Mouse (Mus musculus): ENCODE results near the gene Rgs10.

DNA sequence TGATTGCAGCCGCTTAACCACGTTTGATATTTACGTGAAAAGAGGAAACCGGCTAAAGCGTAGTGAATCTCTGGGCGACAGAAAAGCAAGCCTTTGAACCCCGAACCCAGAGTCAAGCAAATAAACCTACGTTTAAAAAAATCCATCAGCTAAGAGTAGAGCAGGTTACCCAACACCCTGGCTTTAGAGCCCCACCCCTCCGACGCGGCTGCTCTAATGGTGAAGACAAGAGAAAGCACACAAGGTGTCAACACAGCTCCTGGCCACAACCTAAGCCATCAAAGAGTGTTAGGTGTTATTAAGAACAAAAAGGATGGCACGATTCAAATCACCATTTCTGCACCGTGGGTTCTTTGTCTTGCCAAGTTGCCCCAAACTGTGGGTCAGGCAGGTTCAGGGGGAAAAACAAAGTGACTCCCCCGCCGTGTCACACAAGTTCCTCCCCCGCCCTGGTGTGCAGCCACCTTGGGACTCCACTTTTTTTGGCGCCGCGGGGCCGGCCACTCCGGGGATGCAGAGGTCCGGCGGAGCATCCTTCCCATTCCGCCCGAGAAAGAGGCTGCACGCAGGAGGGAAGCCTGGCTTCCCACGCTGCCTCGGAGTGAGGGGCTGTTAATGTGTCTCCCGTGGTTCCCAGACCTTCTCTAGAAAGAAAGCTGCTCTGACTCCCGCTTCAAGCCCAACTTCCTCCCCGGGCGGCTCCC is 1.2 kb downstream of the Rgs10 start:
- TF ChIP-seq EP300 (IDR thresholded peaks at IDR 0.05; ENCODE audit: insufficient read depth, low read depth, low read length) (no peak), CTCF (IDR thresholded peaks at IDR 0.05) (no peak)

Measured in heart, adult 2 months (tissue).